Mouse (Mus musculus) lung, embryonic 16.5 days (tissue): ENCODE data around the gene Rpl4. TPM values are rescaled to one million over a fixed set of nuclear protein-coding genes. Genes with fewer than 3 reads are reported as not detected.
A peak's percentile ranks its signal among the peaks of the same experiment; 100 is the strongest.
"Not testable (repeated sequence)": the region's sequence is repeated elsewhere in the genome, so short reads cannot be mapped to it uniquely, and the experiment has no call there.

Experiments
- ATAC-seq: fragments of 200-750 bp; cut with Nextera tagmentation; 2 replicates; pipeline ENCODE4 v1.8.0; 2017; ENCODE audit warnings: low read depth, mild to moderate bottlenecking, moderate library complexity
- H3K27ac ChIP-seq: fragments of 300-500 bp; sonication (generic); 2 replicates; pipeline ENCODE4 v1.5.1; 2014; ENCODE audit warnings: mild to moderate bottlenecking, control low read depth, low read length
- H3K27me3 ChIP-seq: fragments of 300-500 bp; sonication (generic); 2 replicates; pipeline ENCODE4 v1.6.1; 2014; ENCODE audit warnings: low read depth, low read length, mixed read lengths; ENCODE audit not compliant: control insufficient read depth, insufficient read depth
- H3K36me3 ChIP-seq: fragments of 300-500 bp; sonication (generic); 2 replicates; pipeline ENCODE4 v1.6.1; 2014; ENCODE audit warnings: low read length; ENCODE audit not compliant: control insufficient read depth, insufficient read depth
- H3K4me1 ChIP-seq: fragments of 300-500 bp; sonication (generic); replicated peaks from 2 replicates; pipeline ENCODE4 v1.6.1; 2014; ENCODE audit warnings: low read length, mixed read lengths; ENCODE audit not compliant: control insufficient read depth, insufficient read depth
- H3K4me2 ChIP-seq: fragments of 300-500 bp; sonication (generic); 2 replicates; pipeline ENCODE4 v1.6.1; 2014; ENCODE audit warnings: low read depth, low read length, control low read depth
- H3K4me3 ChIP-seq: fragments of 300-500 bp; sonication (generic); 2 replicates; pipeline ENCODE4 v1.5.1; 2014; ENCODE audit warnings: mild to moderate bottlenecking, low read length, control low read depth
- H3K9ac ChIP-seq: fragments of 300-500 bp; sonication (generic); 2 replicates; pipeline ENCODE4 v1.6.1; 2014; ENCODE audit warnings: low read length, control low read depth
- H3K9me3 ChIP-seq: fragments of 300-500 bp; sonication (generic); 2 replicates; pipeline ENCODE4 v1.6.1; 2016; ENCODE audit warnings: low read length; ENCODE audit not compliant: control insufficient read depth
- WGBS: fragments of 180-500 bp; shearing (Covaris S2); extraction: QIAGEN DNeasy Blood & Tissue Kit; methylation state at CpG from one replicate; pipeline ENCODE4 v1.1.7; 2014; 5-methylcytosine and 5-hydroxymethylcytosine counted together
- polyA plus RNA-seq: library from polyadenylated mRNA; unstranded; fragments of >200 nt; fragmentation: Nextera tagmentation; extraction: Ambion mirVana; gene quantifications from 2 replicates; pipeline ENCODE4 v1.2.1, GENCODE M21; 2015

Gene Rpl4
- 1,101 and 1,112 TPM in 2 replicates for polyA plus RNA-seq

DNA sequence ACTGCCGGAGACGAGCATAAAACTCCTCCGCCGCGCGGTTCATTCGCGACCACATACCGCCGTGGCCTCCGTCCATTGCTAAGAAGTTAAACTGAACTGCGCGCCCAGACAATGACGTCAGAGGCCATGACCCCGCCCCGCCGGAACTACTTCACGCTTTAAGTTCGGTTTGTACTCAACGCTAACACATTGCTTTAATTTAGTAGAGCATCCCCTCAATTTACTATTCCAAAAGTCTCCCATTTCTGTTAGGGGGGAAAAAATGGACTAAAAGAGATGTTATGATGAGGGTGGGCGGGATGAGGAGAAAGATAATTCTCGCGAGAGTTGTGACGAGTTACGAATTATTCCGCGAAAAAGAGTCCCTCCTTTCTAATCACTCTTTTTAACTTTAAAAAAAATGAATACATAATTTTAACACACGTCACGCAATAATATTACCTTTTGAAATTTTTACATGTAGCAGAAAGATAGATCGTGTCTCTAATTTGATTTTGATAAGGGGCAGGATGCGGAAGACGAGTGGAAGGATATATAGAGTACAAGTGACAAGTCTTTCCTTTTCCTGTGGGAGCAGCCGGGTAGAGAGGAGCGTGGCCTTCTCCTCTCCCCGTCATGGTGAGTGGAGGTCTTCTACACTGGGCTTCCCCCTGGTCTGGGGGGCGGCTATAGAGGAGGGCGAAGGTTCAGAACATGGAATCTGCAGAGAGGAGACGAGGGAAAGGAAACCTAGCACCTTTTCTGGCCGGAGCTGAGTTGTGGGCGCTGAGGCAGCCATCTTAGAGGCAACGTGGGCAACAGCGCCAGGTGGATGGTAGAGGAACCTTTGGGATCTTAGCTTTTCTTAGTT is at the start of gene Rpl4, which contains the start of gene Zwilch:
Rpl4 (plus strand) TSS at position 560 of the 850 bp plus-strand sequence.
Zwilch (minus strand) TSS at position 289 of the 850 bp plus-strand sequence.
- Histone ChIP-seq H3K9me3 (no peaks in the 10 kb centered on the region), H3K27ac (peak within 1 kb of the TSS; percentile 97), H3K4me2 (peak within 1 kb of the TSS; percentile 86), H3K27me3 (no peaks in the 10 kb centered on the region), H3K4me1 (peaks cover 7% of the 10 kb centered on the region), H3K36me3 (peaks cover 25% of the 10 kb centered on the region), H3K9ac (peak within 1 kb of the TSS; percentile 90), H3K4me3 (peak within 1 kb of the TSS; percentile 97)
- WGBS: under 1% methylated on average over 42 of the region's 42 CpGs
- peak; percentile 87 for ATAC-seq

DNA sequence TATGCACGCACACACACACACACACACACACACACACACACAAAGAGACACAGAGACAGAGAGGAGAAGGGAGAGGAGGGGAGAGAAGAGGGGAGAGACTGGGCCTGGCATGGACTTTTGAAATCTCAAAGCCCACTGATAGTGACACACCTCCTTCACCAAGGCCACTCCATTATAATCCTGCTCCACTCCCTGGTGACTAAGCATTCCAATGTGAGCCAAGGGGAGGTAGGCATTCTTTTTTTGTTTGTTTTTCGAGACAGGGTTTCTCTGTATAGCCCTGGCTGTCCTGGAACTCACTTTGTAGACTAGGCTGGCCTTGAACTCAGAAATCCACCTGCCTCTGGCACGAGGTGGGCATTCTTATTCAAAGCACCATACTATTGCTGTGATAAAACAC is 48.3 kb upstream of the Rpl4 start:
- not testable (repeated sequence) for H3K9ac ChIP-seq, H3K36me3 ChIP-seq, H3K9me3 ChIP-seq, H3K27ac ChIP-seq, H3K4me2 ChIP-seq, H3K4me3 ChIP-seq, H3K27me3 ChIP-seq, H3K4me1 ChIP-seq
- ATAC-seq: peak; percentile 64; the same call in 1 of the 2 replicates
- 60% methylated on average over 3 of the region's 3 CpGs for WGBS

DNA sequence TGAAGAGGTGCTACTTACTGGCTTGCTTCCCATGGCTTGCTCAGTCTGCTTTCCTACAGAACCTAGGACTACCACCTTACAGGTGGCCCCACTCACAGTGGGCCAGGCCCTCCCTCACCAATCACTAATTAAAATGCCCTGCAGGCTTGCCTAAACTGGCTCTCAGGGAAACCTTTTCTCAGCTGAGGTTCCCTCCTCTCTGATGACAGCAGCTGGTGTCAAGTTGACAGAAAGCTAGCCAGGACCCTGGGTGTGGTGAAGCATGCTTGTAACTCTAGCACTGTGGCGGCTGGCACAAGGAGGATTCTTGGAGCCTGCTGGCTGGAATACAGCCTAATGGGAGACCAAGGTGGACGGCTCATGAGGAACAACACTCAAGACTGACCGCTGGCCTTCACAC is 47.9 kb upstream of the Rpl4 start:
- Histone ChIP-seq H3K9ac (no peak overlapping the region), H3K27ac (no peak overlapping the region), H3K4me2 (no peak overlapping the region), H3K4me3 (no peak overlapping the region), H3K36me3 (no peaks in the 10 kb centered on the region), H3K4me1 (no peaks in the 10 kb centered on the region; the same call in 1 of the 2 replicates), H3K27me3 (no peaks in the 10 kb centered on the region), H3K9me3 (no peaks in the 10 kb centered on the region)
- ATAC-seq: 0 out of 2 replicates have a peak, but pooled peaks have one; percentile 28
- 35% methylated on average over 3 of the region's 3 CpGs for WGBS

DNA sequence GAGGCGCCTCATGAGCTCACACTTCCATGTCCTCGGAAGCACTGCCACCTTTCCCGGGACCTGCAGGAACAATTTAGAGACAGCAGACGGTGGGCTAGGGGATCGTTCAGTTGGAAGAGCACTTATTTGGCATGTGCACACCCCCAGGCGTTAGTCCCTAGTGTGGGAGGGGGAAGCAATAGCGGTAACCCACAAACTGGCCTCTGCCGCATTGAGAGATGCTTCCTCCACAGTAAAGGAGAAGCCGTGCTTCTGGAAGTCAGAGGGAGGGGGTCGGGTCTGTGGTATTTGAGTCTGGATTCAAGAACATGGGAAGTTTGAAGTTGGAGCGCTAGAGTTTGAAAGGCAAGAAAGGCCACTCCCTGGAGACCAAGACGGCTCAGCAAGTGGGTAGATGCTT is 47.1 kb upstream of the Rpl4 start:
- no peak for ATAC-seq
- Histone ChIP-seq H3K36me3 (no peaks in the 10 kb centered on the region), H3K4me2 (peak overlapping the region; percentile 1; the same call in 1 of the 2 replicates), H3K4me3 (no peak overlapping the region), H3K27me3 (no peaks in the 10 kb centered on the region), H3K9me3 (no peaks in the 10 kb centered on the region), H3K27ac (no peak overlapping the region), H3K4me1 (no peaks in the 10 kb centered on the region; the same call in 1 of the 2 replicates), H3K9ac (no peak overlapping the region)
- 37% methylated on average over 12 of the region's 12 CpGs for WGBS

DNA sequence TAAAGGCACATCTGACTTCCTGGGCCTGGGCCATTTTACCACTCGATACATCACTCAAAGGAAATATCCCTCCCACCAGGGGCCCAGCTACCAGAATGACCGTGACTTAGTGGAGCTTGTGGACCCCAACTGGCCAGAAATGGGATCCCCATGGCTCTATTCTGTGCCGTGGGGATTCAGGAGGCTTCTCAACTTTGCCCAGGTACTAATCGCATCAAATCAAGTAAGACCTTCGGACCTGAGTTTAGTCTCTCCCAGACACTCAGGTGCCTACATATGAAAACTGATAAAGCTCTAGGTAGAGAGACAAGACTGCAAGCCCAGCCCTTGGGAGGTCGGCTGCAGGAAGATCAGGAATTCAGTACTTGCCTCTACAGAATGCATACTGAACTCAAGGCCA is 41.6 kb upstream of the Rpl4 start:
- Histone ChIP-seq H3K9ac (no peak overlapping the region), H3K4me1 (no peaks in the 10 kb centered on the region), H3K27ac (no peak overlapping the region), H3K4me2 (no peak overlapping the region), H3K36me3 (no peaks in the 10 kb centered on the region; the same call in 1 of the 2 replicates), H3K4me3 (no peak overlapping the region), H3K27me3 (no peaks in the 10 kb centered on the region), H3K9me3 (no peaks in the 10 kb centered on the region)
- no peak for ATAC-seq
- WGBS: 77% methylated on average over 6 of the region's 6 CpGs

DNA sequence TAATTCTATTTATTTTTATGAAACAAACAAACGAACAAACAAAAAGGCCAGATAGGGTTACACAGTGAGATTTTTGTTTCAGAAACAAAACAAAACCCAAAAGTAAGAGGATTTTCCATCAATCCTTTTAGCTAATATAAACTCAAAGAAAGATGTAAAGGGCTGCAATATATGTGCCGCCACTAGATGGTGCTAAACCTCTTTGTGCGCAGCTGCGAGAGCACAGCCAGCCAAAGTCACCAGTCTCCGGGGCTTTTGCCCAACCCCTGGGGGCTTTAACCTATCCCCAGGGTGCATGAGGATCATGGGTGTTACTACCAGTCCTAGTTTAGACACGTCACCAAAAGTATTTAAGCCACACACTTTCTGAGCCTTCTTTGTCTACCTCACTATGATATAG is 34.3 kb upstream of the Rpl4 start:
- not testable (repeated sequence) for H3K27me3 ChIP-seq, H3K4me2 ChIP-seq, H3K4me3 ChIP-seq, H3K27ac ChIP-seq, H3K9me3 ChIP-seq, H3K4me1 ChIP-seq, H3K9ac ChIP-seq, ATAC-seq
- H3K36me3 ChIP-seq: peaks cover 12% of the 10 kb centered on the region
- 4% methylated on average over 6 of the region's 6 CpGs for WGBS

DNA sequence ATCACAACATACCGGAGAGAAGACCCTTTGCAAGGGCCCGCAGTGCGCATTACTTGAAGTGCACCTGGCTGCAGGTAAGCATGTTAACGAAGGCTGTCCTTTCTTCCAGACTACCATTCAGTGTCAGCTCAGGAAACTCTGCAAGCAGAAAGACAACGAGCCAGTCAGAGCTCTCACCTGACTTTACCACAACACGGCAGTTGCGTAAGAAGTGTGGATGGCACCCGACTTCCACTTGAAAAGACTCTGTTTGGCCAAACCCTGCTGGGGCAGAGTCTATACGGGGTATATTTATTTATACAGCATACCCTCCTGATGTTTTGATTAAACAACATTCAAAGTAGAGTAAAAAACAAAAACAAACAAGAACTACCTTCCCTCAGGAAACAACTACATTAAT is 33.3 kb upstream of the Rpl4 start:
- no peak overlapping the region for H3K9ac ChIP-seq
- H3K4me1 ChIP-seq: no peaks in the 10 kb centered on the region
- no peak overlapping the region for H3K4me2 ChIP-seq
- WGBS: 74% methylated on average over 9 of the region's 9 CpGs
- no peak for ATAC-seq
- no peak overlapping the region for H3K4me3 ChIP-seq
- H3K27ac ChIP-seq: no peak overlapping the region
- H3K27me3 ChIP-seq: no peaks in the 10 kb centered on the region
- H3K9me3 ChIP-seq: no peaks in the 10 kb centered on the region
- peaks cover 16% of the 10 kb centered on the region for H3K36me3 ChIP-seq

DNA sequence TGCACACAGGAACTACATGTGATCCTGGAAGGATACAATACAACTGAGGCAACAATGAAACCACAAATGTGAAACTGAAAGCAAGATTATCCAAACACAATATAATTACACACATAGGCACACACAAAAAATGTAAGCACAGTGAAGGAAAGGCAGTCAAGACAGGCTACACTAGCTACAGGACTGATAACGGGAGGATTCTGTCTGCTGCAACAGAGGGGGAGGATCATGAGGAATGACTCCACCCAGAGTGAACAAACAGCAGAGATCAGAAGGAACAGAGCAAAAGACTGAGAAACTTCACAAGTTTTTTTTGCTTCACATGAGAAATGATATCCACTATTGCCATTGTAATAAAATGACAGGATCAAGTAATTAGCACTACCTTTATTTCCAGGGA is 16.5 kb upstream of the Rpl4 start:
- 86% methylated on average over 1 of the region's 1 CpGs for WGBS
- Histone ChIP-seq H3K4me3 (no peak overlapping the region), H3K27me3 (no peaks in the 10 kb centered on the region), H3K9ac (no peak overlapping the region), H3K27ac (no peak overlapping the region), H3K4me2 (no peak overlapping the region), H3K9me3 (no peaks in the 10 kb centered on the region), H3K4me1 (no peaks in the 10 kb centered on the region), H3K36me3 (peaks cover 31% of the 10 kb centered on the region)
- no peak for ATAC-seq

DNA sequence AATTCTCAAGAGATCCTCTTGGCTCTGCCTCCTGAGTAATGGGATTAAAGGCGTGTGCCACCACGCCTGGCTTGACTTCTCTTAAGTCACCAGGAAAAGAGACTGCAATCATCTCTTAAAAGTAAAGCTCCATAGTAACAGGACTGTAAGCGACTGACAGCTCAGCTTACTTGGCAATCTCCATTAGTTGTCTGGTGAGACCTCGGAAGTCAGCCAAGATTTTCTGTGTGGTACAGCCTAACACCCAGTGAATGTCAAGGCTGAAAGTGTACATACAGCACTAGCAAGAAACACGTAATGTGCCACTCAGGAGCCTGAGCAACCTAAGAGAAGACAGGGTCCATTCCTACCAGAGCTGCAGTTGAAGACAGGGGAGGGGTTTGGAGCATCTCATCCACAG is 12.7 kb upstream of the Rpl4 start:
- H3K4me3 ChIP-seq: no peak overlapping the region
- no peak overlapping the region for H3K9ac ChIP-seq
- H3K4me2 ChIP-seq: no peak overlapping the region
- H3K27me3 ChIP-seq: no peaks in the 10 kb centered on the region
- H3K36me3 ChIP-seq: peaks cover 35% of the 10 kb centered on the region
- no peaks in the 10 kb centered on the region for H3K9me3 ChIP-seq
- H3K4me1 ChIP-seq: no peaks in the 10 kb centered on the region
- H3K27ac ChIP-seq: no peak overlapping the region
- ATAC-seq: no peak
- 91% methylated on average over 5 of the region's 5 CpGs for WGBS
